Mouse (Mus musculus) spleen, adult 12 weeks (tissue): ENCODE results near the gene Lsamp.
"Not testable (repeated sequence)": the region's sequence is repeated elsewhere in the genome, so short reads cannot be mapped to it uniquely, and the experiment has no call there.

Experiments used
- DNase-seq: peaks from one replicate; pipeline ENCODE4 v3.0.0; 2022; ENCODE audit warnings: low spot score

Gene Lsamp

GRCm38 (mm10) chr16:40504262-40504960 is 520.2 kb downstream of the Lsamp start:
- DNase-seq, result no peak

DNA sequence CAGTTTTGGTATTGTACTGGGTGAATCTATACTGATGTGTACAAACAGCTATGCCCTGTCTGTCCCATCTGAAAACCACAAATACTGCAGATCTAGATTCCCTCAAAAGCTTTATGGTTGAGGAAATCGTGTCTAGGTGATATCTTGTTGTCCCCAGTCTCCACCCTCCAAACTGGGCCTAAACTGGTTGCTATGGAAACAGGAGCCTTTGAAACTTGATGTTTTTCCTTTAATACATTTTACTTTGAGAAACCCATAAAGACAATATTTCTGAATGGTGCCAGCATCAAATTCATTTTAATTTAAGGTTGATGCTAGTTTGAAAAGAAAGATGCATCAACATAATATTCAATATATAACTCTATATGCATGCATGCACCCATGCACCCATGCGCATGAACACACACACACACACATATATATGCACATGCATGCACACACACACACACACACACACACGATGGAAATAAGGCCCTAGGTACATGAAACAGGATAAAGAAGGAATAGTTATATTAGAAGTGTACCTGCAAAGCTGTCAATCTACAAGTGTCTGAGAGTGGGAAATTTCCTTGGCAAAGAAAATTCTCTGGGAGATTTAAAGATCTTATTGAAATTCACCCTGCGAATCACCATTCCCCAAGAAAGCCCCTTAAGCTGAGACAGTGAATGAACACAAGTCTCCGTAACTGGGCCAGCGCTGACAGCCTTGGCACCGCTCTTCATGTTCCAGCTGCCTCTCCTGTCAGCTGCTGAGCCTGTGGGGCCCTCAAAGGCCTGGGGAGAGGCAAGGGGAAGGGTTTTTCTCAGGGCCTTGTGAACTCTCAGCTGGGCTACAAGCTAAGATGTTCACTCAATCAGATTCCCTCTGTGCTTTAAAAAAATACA is 525.2 kb downstream of the Lsamp start:
- no peak for DNase-seq

GRCm38 (mm10) chr16:40536754-40537153 is 552.6 kb downstream of the Lsamp start:
- no peak for DNase-seq

GRCm38 (mm10) chr16:40549663-40550062 is 565.5 kb downstream of the Lsamp start:
- no peak for DNase-seq

DNA sequence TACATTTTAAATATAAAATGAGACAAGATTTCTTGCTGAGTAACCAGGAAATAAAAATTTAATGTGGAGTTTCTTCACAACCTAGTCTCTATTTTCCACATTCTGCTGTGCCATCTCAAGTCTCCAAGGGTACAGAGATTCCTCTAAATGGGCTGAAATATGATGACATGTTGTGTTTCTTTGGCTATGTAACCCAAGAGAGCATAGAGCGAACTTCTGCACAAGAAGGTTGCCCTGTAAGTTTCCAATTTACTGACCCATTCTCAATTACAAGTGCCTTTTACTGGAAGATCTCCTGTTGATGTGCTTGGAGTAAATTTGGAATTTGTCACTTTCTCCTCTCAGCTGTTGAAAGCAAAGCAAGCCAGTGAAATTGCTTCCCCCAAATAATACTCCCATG is 571.4 kb downstream of the Lsamp start:
- DNase-seq, result no peak

DNA sequence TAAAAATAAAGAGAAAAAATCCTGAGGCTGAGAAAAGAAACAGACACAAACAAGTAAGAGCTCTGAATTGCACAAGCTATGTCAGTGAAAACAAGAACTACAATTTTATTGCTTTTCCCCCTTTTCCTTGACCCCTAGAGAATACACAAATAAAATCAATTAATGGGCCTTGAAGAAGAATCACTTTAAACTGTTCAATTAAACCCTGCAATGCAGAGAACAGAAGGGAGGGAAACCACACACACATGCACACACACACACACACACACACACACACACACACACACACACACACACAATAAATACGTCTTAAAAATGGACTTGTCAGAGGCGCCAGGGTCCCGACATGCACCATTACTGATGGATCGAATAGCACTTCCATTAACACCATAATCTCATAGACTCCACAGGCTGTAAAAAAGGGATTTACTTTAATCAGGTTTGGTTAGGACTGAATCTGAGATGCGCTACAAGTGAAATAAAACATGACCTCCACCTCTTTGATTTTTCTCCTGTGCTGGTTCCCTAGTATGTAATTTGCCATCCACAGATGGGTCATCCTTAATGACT is 573.6 kb downstream of the Lsamp start:
- no peak for DNase-seq

DNA sequence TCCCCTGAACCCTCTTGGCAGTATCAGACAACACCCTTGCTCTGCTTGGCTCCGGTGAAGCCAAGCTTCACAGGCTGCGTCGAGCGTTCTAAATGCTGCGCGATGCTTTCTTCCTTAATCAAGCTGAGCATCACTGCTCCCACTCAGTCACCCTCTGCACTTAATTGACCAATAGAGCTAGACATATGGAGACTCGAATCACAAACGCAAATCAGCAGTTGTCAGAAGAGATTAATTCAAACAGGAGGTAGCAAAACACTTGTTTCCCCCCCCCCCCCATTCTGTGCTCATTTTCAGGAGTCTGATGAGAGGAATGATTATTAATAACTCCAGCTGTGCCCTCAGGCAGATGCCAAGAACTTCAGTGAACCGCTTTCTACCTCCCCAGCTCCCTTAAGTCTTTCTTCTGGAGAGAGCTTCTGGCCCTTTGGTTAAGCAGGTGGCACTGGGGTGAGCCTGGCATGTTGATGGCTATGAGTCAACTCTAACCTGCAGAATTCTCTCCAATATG is 583.3 kb downstream of the Lsamp start:
- no peak for DNase-seq

- DNase-seq, result no peak
Observed at GRCm38 (mm10) chr16:40572085-40572745, 588.1 kb downstream of the Lsamp start.

GRCm38 (mm10) chr16:40582076-40582475 is 597.9 kb downstream of the Lsamp start:
- no peak for DNase-seq

DNA sequence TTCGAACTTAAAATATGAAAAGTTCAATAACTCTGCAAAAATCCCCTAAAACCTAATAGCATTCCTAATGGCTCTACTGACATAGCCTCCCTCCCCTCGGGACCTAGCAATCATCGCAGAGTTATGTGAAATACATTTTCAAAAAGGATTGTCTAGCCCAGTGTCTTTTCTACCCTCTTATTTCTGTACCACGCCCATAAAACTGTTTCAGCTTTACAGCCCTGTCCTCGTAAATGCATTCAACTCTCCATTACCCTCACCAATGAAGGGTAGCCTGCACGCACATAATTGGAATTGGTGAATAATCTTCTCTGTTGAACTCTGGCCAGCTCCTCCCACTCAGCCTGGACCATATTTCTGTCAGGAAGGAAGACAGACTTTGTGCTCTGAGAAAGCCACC is 609.0 kb downstream of the Lsamp start:
- no peak for DNase-seq

GRCm38 (mm10) chr16:40601431-40602387 is 617.5 kb downstream of the Lsamp start:
- DNase-seq, result no peak

DNA sequence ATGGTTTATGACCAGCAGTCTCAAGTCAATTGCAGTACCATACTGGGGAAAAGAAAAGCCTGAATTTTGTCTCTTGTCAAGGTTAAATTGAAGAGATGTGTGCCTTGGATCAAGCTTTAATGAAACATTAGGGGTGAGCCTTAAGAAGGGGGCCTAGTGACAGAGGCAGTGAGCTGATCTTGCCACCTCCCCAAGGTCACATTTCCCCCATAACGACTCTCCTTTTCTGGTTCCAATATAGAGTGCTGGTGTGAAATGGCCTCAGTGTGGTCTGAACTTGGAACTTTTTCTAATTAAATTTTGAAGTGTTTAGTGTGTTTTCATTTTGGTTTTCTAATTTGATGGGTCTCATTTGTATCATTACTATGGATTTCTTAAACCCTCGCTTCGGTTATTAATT is 623.3 kb downstream of the Lsamp start:
- no peak for DNase-seq

DNA sequence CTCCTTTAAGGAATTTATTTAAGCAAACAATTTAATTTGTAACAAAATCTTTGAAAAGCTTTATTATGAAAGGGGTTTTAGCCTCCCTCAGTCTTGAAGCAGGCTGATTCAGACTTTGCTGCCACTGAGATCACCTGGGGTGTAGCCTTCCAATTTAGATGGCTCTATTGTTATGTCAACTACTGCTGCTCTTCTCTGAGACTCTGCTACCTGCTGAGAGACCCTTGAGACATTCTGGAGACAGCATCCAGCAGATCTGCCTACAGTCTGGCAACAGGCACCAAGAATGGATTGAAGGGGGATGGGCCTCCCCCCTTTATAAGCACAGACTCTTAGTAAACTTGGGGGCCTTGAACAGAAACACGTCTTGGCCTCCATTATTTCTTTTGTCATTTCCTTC is 632.5 kb downstream of the Lsamp start:
- not testable (repeated sequence) for DNase-seq

DNA sequence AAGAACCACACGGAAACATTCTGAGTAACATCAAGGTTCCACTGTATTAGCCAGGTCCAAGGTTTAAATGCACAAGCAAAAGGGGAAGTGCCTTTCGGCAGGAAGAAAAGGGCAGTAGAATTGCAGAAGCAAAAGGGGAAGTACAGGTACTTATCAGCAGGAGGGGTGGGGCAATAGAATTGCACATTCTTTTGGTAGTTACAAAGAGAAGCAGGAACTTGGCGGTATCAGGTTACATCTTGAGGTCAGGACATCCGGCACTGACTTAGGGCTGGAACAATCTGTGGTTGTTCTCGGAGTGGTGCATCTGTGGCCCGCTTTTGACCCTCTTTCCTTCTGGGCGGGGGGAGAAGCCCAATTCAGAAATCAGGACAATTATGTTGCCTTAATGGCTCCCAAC is 636.9 kb downstream of the Lsamp start:
- not testable (repeated sequence) for DNase-seq

DNA sequence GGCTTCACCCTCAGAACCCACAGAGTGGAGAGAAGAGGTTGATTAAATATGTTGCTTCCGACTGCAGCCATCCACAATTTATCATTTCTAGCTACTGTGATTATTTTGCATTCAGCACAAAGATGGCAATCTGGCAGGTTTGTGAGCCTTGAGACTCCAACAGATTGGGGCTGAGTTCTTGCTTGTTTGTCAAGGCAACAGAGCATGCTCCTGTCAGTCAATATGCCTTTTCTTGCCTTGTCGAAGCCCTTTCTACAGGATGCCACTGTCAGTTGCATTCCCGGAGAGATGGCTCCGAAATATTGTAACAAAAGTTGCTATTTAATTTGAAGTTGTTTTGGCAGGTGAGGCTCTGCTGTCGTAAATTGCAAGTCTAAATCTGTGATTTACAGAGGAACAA is 643.0 kb downstream of the Lsamp start:
- no peak for DNase-seq

- no peak for DNase-seq
Observed at GRCm38 (mm10) chr16:40639621-40640371, 655.6 kb downstream of the Lsamp start.

GRCm38 (mm10) chr16:40652800-40653199 is 668.6 kb downstream of the Lsamp start:
- no peak for DNase-seq

DNA sequence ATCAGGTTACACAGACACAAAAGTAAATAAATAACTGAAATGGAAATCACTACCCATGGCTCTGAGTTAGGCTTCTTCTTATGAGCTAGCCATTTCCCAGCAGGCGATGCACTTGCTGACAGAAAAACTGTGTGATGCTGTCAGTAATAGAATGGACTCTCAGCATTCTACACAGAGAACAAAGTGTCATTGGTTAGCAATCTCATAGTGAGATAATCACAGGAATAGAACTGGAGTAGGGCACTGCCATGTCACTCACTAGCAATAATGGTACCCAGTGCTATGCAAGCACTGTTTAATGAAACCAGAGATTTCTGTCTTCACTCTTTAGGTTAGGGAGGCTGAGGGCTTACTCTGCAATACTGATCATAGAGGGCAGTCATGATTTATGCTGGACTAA is 669.3 kb downstream of the Lsamp start:
- no peak for DNase-seq

DNA sequence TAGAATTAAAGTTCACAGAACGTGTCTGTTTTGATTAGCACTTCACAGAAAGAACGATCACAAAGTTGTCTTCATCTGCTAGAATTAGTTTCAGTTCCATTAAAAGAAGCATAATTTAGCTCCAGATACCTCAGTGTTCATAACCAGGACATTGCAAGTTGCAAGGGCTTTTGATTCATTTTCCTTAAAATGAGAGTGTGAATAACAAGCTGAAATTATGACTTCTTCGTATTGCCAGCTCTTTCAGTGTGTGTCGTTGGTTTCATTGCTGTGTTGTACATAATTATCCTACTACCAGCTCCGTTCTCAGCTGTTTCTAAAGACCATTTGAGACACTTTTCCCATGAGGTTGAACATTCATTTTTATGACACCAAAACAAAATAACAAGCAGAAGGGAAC is 672.2 kb downstream of the Lsamp start:
- no peak for DNase-seq

DNA sequence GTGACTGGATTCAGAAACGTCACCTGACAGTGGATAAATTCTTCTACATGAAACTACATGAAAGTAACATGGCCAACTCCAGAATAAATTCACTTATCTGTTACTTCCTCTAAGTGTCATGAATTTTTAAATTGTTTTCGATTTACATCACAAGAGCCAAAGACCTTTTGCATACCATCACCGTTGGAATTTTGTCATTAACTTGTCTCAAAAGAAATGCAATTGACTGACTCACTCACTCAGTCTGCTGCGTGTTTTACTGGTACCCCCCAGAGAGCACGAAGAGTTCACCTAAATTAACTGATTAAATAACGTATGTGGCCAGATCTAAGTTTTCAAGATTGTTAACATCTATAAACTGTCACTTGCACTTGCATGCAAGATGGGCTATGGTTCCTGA is 672.7 kb downstream of the Lsamp start:
- DNase-seq, result no peak
